Mouse (Mus musculus): ENCODE measurements at regions not wholly inside any gene's neighbourhood (a gene's known extent, or its start where the extent isn't known, plus 50 kb on each side); places are given as distances from the start of the nearest gene placed in this dataset.
A peak's percentile ranks its signal among the peaks of the same experiment; 100 is the strongest.
"Not testable (repeated sequence)": the region's sequence is repeated elsewhere in the genome, so short reads cannot be mapped to it uniquely, and the experiment has no call there.

GRCm38 (mm10) chr14:120803191-120803590, 107.8 kb upstream of the Ipo5 start:
- 60% methylated on average over 6 of the region's 6 CpGs for WGBS
- H3K4me1 ChIP-seq (ENCODE audit: control insufficient read depth, insufficient read depth, low read depth, low read length) = peaks cover 12% of the 10 kb centered on the region
- H3K36me3 ChIP-seq (ENCODE audit: control insufficient read depth, insufficient read depth, low read length) = no peaks in the 10 kb centered on the region
- no peak overlapping the region for H3K4me3 ChIP-seq (ENCODE audit: low read length)
- no peaks in the 10 kb centered on the region for H3K9me3 ChIP-seq (ENCODE audit: control insufficient read depth, low read length)
- H3K4me2 ChIP-seq (ENCODE audit: low read length) = peak overlapping the region; percentile 43
- ATAC-seq = no peak
- H3K9ac ChIP-seq (ENCODE audit: low read depth, low read length) = no peak overlapping the region
- no peaks in the 10 kb centered on the region for H3K27me3 ChIP-seq (replicated peaks; ENCODE audit: control insufficient read depth, insufficient read depth, low read length)
- no peak overlapping the region for H3K27ac ChIP-seq (ENCODE audit: low read depth, low read length)

- Histone ChIP-seq H3K4me3 (ENCODE audit: low read length) (peak overlapping the region; percentile 2; the same call in 1 of the 2 replicates), H3K36me3 (ENCODE audit: control insufficient read depth, insufficient read depth, low read length) (no peaks in the 10 kb centered on the region), H3K9ac (ENCODE audit: low read depth, low read length) (no peak overlapping the region), H3K27ac (ENCODE audit: low read depth, low read length) (no peak overlapping the region), H3K4me2 (ENCODE audit: low read length) (peak overlapping the region; percentile 43), H3K27me3 (replicated peaks; ENCODE audit: control insufficient read depth, insufficient read depth, low read length) (no peaks in the 10 kb centered on the region), H3K4me1 (ENCODE audit: control insufficient read depth, insufficient read depth, low read depth, low read length) (peaks cover 12% of the 10 kb centered on the region), H3K9me3 (ENCODE audit: control insufficient read depth, low read length) (no peaks in the 10 kb centered on the region)
- no peak; the same call in 1 of the 2 replicates for ATAC-seq
- 7% methylated on average over 12 of the region's 12 CpGs for WGBS
Measured at GRCm38 (mm10) chr14:120803739-120804138, 107.3 kb upstream of the Ipo5 start.

GRCm38 (mm10) chr14:120804183-120804848, 106.7 kb upstream of the Ipo5 start:
- 0 out of 2 replicates have a peak, but pooled peaks have one; percentile 35 for ATAC-seq
- Histone ChIP-seq H3K9ac (ENCODE audit: low read depth, low read length) (no peak overlapping the region), H3K4me3 (ENCODE audit: low read length) (0 out of 2 replicates have a peak overlapping the region, but pooled peaks have one; percentile 2), H3K4me1 (ENCODE audit: control insufficient read depth, insufficient read depth, low read depth, low read length) (peaks cover 12% of the 10 kb centered on the region), H3K36me3 (ENCODE audit: control insufficient read depth, insufficient read depth, low read length) (no peaks in the 10 kb centered on the region), H3K27ac (ENCODE audit: low read depth, low read length) (no peak overlapping the region), H3K9me3 (ENCODE audit: control insufficient read depth, low read length) (no peaks in the 10 kb centered on the region), H3K27me3 (replicated peaks; ENCODE audit: control insufficient read depth, insufficient read depth, low read length) (no peaks in the 10 kb centered on the region), H3K4me2 (ENCODE audit: low read length) (peak overlapping the region; percentile 43)
- WGBS = 10% methylated on average over 7 of the region's 7 CpGs

GRCm38 (mm10) chr14:120805137-120805536, 105.9 kb upstream of the Ipo5 start:
- 71% methylated on average over 6 of the region's 6 CpGs for WGBS
- ATAC-seq = no peak
- H3K4me1 ChIP-seq (ENCODE audit: control insufficient read depth, insufficient read depth, low read depth, low read length) = peaks cover 12% of the 10 kb centered on the region
- H3K4me2 ChIP-seq (ENCODE audit: low read length) = no peak overlapping the region
- no peak overlapping the region for H3K4me3 ChIP-seq (ENCODE audit: low read length)
- no peaks in the 10 kb centered on the region for H3K27me3 ChIP-seq (replicated peaks; ENCODE audit: control insufficient read depth, insufficient read depth, low read length)
- H3K27ac ChIP-seq (ENCODE audit: low read depth, low read length) = no peak overlapping the region
- H3K9me3 ChIP-seq (ENCODE audit: control insufficient read depth, low read length) = no peaks in the 10 kb centered on the region
- no peak overlapping the region for H3K9ac ChIP-seq (ENCODE audit: low read depth, low read length)
- H3K36me3 ChIP-seq (ENCODE audit: control insufficient read depth, insufficient read depth, low read length) = no peaks in the 10 kb centered on the region

GRCm38 (mm10) chr14:120805816-120806552, 105.0 kb upstream of the Ipo5 start:
- ATAC-seq = not testable (repeated sequence)

GRCm38 (mm10) chr14:120806553-120806893, 104.5 kb upstream of the Ipo5 start:
- H3K27ac ChIP-seq (ENCODE audit: low read depth, low read length) = no peak overlapping the region
- no peaks in the 10 kb centered on the region for H3K36me3 ChIP-seq (ENCODE audit: control insufficient read depth, insufficient read depth, low read length)
- H3K4me1 ChIP-seq (ENCODE audit: control insufficient read depth, insufficient read depth, low read depth, low read length) = peaks cover 12% of the 10 kb centered on the region
- no peak overlapping the region for H3K9ac ChIP-seq (ENCODE audit: low read depth, low read length)
- no peaks in the 10 kb centered on the region for H3K9me3 ChIP-seq (ENCODE audit: control insufficient read depth, low read length)
- no peaks in the 10 kb centered on the region for H3K27me3 ChIP-seq (replicated peaks; ENCODE audit: control insufficient read depth, insufficient read depth, low read length)
- WGBS = 35% methylated on average over 3 of the region's 10 CpGs
- no peak overlapping the region for H3K4me3 ChIP-seq (ENCODE audit: low read length)
- ATAC-seq = peak; percentile 77
- H3K4me2 ChIP-seq (ENCODE audit: low read length) = no peak overlapping the region

More at GRCm38 (mm10) chr14:120805816-120806552, 105.0 kb upstream of the Ipo5 start:
- H3K9me3 ChIP-seq (ENCODE audit: control insufficient read depth, low read length); H3K4me3 ChIP-seq (ENCODE audit: low read length); H3K4me2 ChIP-seq (ENCODE audit: low read length); H3K36me3 ChIP-seq (ENCODE audit: control insufficient read depth, insufficient read depth, low read length); H3K27ac ChIP-seq (ENCODE audit: low read depth, low read length); H3K9ac ChIP-seq (ENCODE audit: low read depth, low read length); H3K27me3 ChIP-seq (replicated peaks; ENCODE audit: control insufficient read depth, insufficient read depth, low read length): not testable (repeated sequence)
- peaks cover 12% of the 10 kb centered on the region for H3K4me1 ChIP-seq (ENCODE audit: control insufficient read depth, insufficient read depth, low read depth, low read length)
- 56% methylated on average over 12 of the region's 12 CpGs for whole genome bisulfite sequencing

- Histone ChIP-seq H3K36me3 (ENCODE audit: control insufficient read depth, insufficient read depth, low read length) (no peaks in the 10 kb centered on the region), H3K27ac (ENCODE audit: low read depth, low read length) (no peak overlapping the region), H3K4me3 (ENCODE audit: low read length) (no peak overlapping the region), H3K4me1 (ENCODE audit: control insufficient read depth, insufficient read depth, low read depth, low read length) (peaks cover 2% of the 10 kb centered on the region; the same call in 1 of the 2 replicates), H3K9me3 (ENCODE audit: control insufficient read depth, low read length) (no peaks in the 10 kb centered on the region), H3K27me3 (replicated peaks; ENCODE audit: control insufficient read depth, insufficient read depth, low read length) (no peaks in the 10 kb centered on the region), H3K9ac (ENCODE audit: low read depth, low read length) (no peak overlapping the region), H3K4me2 (ENCODE audit: low read length) (no peak overlapping the region)
- ATAC-seq = no peak
- WGBS = 84% methylated on average over 6 of the region's 6 CpGs
Measured at GRCm38 (mm10) chr14:120809321-120809720, 101.7 kb upstream of the Ipo5 start.

GRCm38 (mm10) chr14:120813938-120814337, 97.1 kb upstream of the Ipo5 start:
- ATAC-seq = peak; percentile 34; the same call in 1 of the 2 replicates
- H3K4me2 ChIP-seq (ENCODE audit: low read length) = no peak overlapping the region
- WGBS = 80% methylated on average over 9 of the region's 9 CpGs

GRCm38 (mm10) chr14:120815126-120815525, 95.9 kb upstream of the Ipo5 start:
- not testable (repeated sequence) for ATAC-seq; H3K9ac ChIP-seq (ENCODE audit: low read depth, low read length); H3K9me3 ChIP-seq (ENCODE audit: control insufficient read depth, low read length); H3K27ac ChIP-seq (ENCODE audit: low read depth, low read length); H3K4me1 ChIP-seq (ENCODE audit: control insufficient read depth, insufficient read depth, low read depth, low read length); H3K4me3 ChIP-seq (ENCODE audit: low read length); H3K36me3 ChIP-seq (ENCODE audit: control insufficient read depth, insufficient read depth, low read length); H3K4me2 ChIP-seq (ENCODE audit: low read length); H3K27me3 ChIP-seq (replicated peaks; ENCODE audit: control insufficient read depth, insufficient read depth, low read length)
- 82% methylated on average over 3 of the region's 3 CpGs for whole genome bisulfite sequencing

More at GRCm38 (mm10) chr14:120813938-120814337, 97.1 kb upstream of the Ipo5 start:
- Histone ChIP-seq H3K36me3 (ENCODE audit: control insufficient read depth, insufficient read depth, low read length) (no peaks in the 10 kb centered on the region), H3K27me3 (replicated peaks; ENCODE audit: control insufficient read depth, insufficient read depth, low read length) (no peaks in the 10 kb centered on the region), H3K9me3 (ENCODE audit: control insufficient read depth, low read length) (no peaks in the 10 kb centered on the region), H3K4me3 (ENCODE audit: low read length) (no peak overlapping the region), H3K27ac (ENCODE audit: low read depth, low read length) (no peak overlapping the region), H3K4me1 (ENCODE audit: control insufficient read depth, insufficient read depth, low read depth, low read length) (no peaks in the 10 kb centered on the region), H3K9ac (ENCODE audit: low read depth, low read length) (no peak overlapping the region)

Measured in hindbrain, embryonic 16.5 days (tissue).